Comparison of ENCODE assay signal across 9 mouse cellular contexts in the genomic region with DNA sequence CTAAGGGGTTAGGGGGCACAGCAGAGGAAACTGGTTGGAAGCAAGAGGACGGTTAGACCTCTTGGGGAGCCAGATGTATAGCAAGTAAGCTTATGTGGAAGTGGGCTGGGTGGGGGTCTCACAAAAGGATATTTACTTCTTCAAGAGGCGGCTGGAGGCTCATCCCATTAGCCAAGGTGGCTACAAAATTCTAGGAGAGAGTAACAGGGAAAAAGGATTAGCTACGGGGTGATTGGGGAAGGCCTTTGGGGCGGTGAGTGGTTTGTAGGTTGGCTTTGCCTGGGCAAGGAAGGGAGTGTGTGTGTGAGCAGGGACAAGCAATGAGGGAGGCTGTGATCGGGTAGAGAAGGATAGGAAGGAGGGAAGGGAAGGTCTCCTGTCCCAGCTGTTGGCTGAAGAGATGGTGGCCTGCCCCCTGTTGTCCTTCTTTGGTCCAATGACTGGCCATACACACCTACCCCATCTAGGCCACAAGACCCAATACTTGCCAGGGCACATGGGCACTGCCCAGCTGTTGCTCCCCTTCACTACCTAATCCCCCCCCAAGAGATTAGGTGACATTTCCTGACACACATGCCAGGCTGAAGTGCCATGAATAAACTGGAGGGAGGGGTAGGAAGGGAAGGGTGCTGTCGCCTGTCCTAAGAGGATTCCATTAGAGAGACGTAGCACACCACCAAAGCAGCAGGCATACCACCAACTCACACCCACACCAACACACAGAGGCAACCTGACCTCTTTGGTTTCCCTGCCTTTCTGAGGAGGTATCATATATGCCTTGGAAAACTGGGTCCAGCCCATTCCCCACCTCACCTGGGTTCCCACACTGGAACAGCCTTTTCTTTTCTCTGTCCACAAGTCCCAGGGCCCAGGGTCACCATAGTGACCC. TPM values are rescaled to one million over a fixed set of nuclear protein-coding genes. Genes with fewer than 3 reads are reported as not detected.
DNase-seq lines count a peak whose midpoint lies in the region; ATAC-seq and TF ChIP-seq lines count a peak whose summit lies in the region.
"Had no signal": no experiment of that assay in that cellular context is flagged by ENCODE, and none has a peak within 500 bp of the region (broad histone marks: within the 10 kb centered on the region; RNA-seq: fewer than 3 reads in every experiment).

No protein-coding gene starts in this region.

- DNase-seq in kidney, adult 18-20 months, result no peak
- no peak for DNase-seq in thymus, postnatal 36 days
- DNase-seq in left cerebral cortex, adult 18-20 months (ENCODE audit: low spot score in 2 of 2), result no peak
- DNase-seq in urinary bladder, postnatal 25 days (ENCODE audit: low spot score), result no peak
- DNase-seq: cerebellum, postnatal 25 days had no signal

- H3K4me2 ChIP-seq in kidney, embryonic 14.5 days (replicated peaks; ENCODE audit: low read depth, low read length), result peak overlapping the region; percentile 55
- H3K4me2 ChIP-seq in intestine, embryonic 16.5 days (ENCODE audit: low read depth, low read length), result peak overlapping the region; percentile 69; the same call in 1 of the 2 replicates
- H3K4me2 ChIP-seq in neural tube, embryonic 12.5 days (replicated peaks), result peak overlapping the region; percentile 71

- H3K36me3 ChIP-seq in kidney, embryonic 14.5 days (ENCODE audit: control insufficient read depth, insufficient read depth, low read length), result peaks cover 46% of the 10 kb centered on the region
- peaks cover 24% of the 10 kb centered on the region for H3K36me3 ChIP-seq in intestine, embryonic 16.5 days (ENCODE audit: control insufficient read depth, insufficient read depth, low read length)
- peaks cover 42% of the 10 kb centered on the region for H3K36me3 ChIP-seq in neural tube, embryonic 12.5 days

- peak overlapping the region; percentile 99; the same call in 1 of the 2 replicates for H3K9ac ChIP-seq in kidney, embryonic 14.5 days (ENCODE audit: low read depth, low read length)
- peak overlapping the region; percentile 43; the same call in 1 of the 2 replicates for H3K9ac ChIP-seq in intestine, embryonic 16.5 days (ENCODE audit: low read depth, low read length)
- peak overlapping the region; percentile 33; the same call in 1 of the 2 replicates for H3K9ac ChIP-seq in neural tube, embryonic 12.5 days

- 73% methylated on average over 7 of the region's 7 CpGs for WGBS in kidney, embryonic 14.5 days
- 70% methylated on average over 7 of the region's 7 CpGs for WGBS in intestine, embryonic 16.5 days
- WGBS in neural tube, embryonic 12.5 days, result 76% methylated on average over 7 of the region's 7 CpGs

- H3K4me1 ChIP-seq in kidney, embryonic 14.5 days (ENCODE audit: control insufficient read depth, insufficient read depth, low read length), result peaks cover 24% of the 10 kb centered on the region
- no peaks in the 10 kb centered on the region for H3K4me1 ChIP-seq in embryonic fibroblast, embryonic 13.5 days (ENCODE audit: control insufficient read depth, insufficient read depth, low read length)
- peaks cover 21% of the 10 kb centered on the region for H3K4me1 ChIP-seq in intestine, embryonic 16.5 days (ENCODE audit: control insufficient read depth, insufficient read depth, low read length)
- H3K4me1 ChIP-seq in neural tube, embryonic 12.5 days, result peaks cover 30% of the 10 kb centered on the region

- TF ChIP-seq CTCF in embryonic fibroblast, embryonic 13.5 days (IDR thresholded peaks at IDR 0.05; ENCODE audit: borderline replicate concordance, insufficient read depth, low read length), result no peak

- H3K4me3 ChIP-seq in kidney, embryonic 14.5 days (ENCODE audit: low read length), result peak overlapping the region; percentile 97
- peak overlapping the region; percentile 95; the same call in 1 of the 2 replicates for H3K4me3 ChIP-seq in embryonic fibroblast, embryonic 13.5 days (ENCODE audit: insufficient read depth, low read length)
- peak overlapping the region; percentile 91 for H3K4me3 ChIP-seq in intestine, embryonic 16.5 days (ENCODE audit: low read length)
- H3K4me3 ChIP-seq in neural tube, embryonic 12.5 days, result peak overlapping the region; percentile 88

- H3K9me3 ChIP-seq in kidney, embryonic 14.5 days (ENCODE audit: control insufficient read depth, low read length), result no peaks in the 10 kb centered on the region
- no peaks in the 10 kb centered on the region for H3K9me3 ChIP-seq in intestine, embryonic 16.5 days (ENCODE audit: control insufficient read depth, low read length)
- no peaks in the 10 kb centered on the region for H3K9me3 ChIP-seq in neural tube, embryonic 12.5 days

- H3K27ac ChIP-seq in kidney, embryonic 14.5 days (ENCODE audit: low read depth, low read length), result peak overlapping the region; percentile 24; the same call in 1 of the 2 replicates
- H3K27ac ChIP-seq in embryonic fibroblast, embryonic 13.5 days (ENCODE audit: insufficient read depth, low read length), result peak overlapping the region; percentile 15
- peak overlapping the region; percentile 18 for H3K27ac ChIP-seq in intestine, embryonic 16.5 days (ENCODE audit: low read length)
- no peak overlapping the region for H3K27ac ChIP-seq in neural tube, embryonic 12.5 days

- TF ChIP-seq POLR2A in embryonic fibroblast, embryonic 13.5 days (IDR thresholded peaks at IDR 0.05; ENCODE audit: low read depth, low read length), result no peak

- H3K27me3 ChIP-seq in kidney, embryonic 14.5 days (ENCODE audit: control insufficient read depth, insufficient read depth, low read length), result no peaks in the 10 kb centered on the region
- H3K27me3 ChIP-seq in intestine, embryonic 16.5 days (replicated peaks; ENCODE audit: control insufficient read depth, insufficient read depth, low read length), result no peaks in the 10 kb centered on the region
- no peaks in the 10 kb centered on the region for H3K27me3 ChIP-seq in neural tube, embryonic 12.5 days (replicated peaks)

- no peak for ATAC-seq in kidney, embryonic 14.5 days (ENCODE audit: low FRiP score, low TSS enrichment)
- ATAC-seq in intestine, embryonic 16.5 days, result no peak
- ATAC-seq in neural tube, embryonic 12.5 days (ENCODE audit: low FRiP score, low read depth), result no peak

RNA-seq across cellular contexts. Expression of gene Prmt1, which starts 2.2 kb away (rescaled TPM):
- 258 and 308 TPM in 2 replicates for polyA plus RNA-seq in kidney, embryonic 14.5 days (2014; fragmentation: Nextera tagmentation; extraction: Ambion mirVana)
- polyA plus RNA-seq in embryonic fibroblast, embryonic 13.5 days (2011; ENCODE audit: insufficient read length, low read depth, missing spikeins), result 403 and 439 TPM in 2 replicates
- polyA plus RNA-seq in intestine, embryonic 16.5 days (2015; fragmentation: Nextera tagmentation; extraction: Ambion mirVana), result 363 and 439 TPM in 2 replicates
- polyA plus RNA-seq in neural tube, embryonic 12.5 days (2016; fragmentation: Nextera tagmentation; extraction: Ambion mirVana), result 595 and 646 TPM in 2 replicates
- total RNA-seq in left cerebral cortex, adult 18-20 months (2021), result 100 to 1,000 TPM; 174 to 178 TPM

RNA-seq across cellular contexts. Expression of gene Cpt1c, which starts 9.5 kb away (rescaled TPM):
- polyA plus RNA-seq in kidney, embryonic 14.5 days (2014; fragmentation: Nextera tagmentation; extraction: Ambion mirVana), result 13.7 and 19.2 TPM in 2 replicates
- 68.9 and 82.5 TPM in 2 replicates for polyA plus RNA-seq in embryonic fibroblast, embryonic 13.5 days (2011; ENCODE audit: insufficient read length, low read depth, missing spikeins)
- polyA plus RNA-seq in intestine, embryonic 16.5 days (2015; fragmentation: Nextera tagmentation; extraction: Ambion mirVana), result 14.0 and 14.2 TPM in 2 replicates
- polyA plus RNA-seq in neural tube, embryonic 12.5 days (2016; fragmentation: Nextera tagmentation; extraction: Ambion mirVana), result 39.7 and 44.1 TPM in 2 replicates
- 10 to 100 TPM; 98.3 to 98.4 TPM for total RNA-seq in left cerebral cortex, adult 18-20 months (2021)

RNA-seq across cellular contexts. Expression of gene Irf3, which starts 13.3 kb away (rescaled TPM):
- polyA plus RNA-seq in kidney, embryonic 14.5 days (2014; fragmentation: Nextera tagmentation; extraction: Ambion mirVana), result 66.2 and 81.6 TPM in 2 replicates
- 62.2 and 75.1 TPM in 2 replicates for polyA plus RNA-seq in embryonic fibroblast, embryonic 13.5 days (2011; ENCODE audit: insufficient read length, low read depth, missing spikeins)
- 96.1 and 115 TPM in 2 replicates for polyA plus RNA-seq in intestine, embryonic 16.5 days (2015; fragmentation: Nextera tagmentation; extraction: Ambion mirVana)
- polyA plus RNA-seq in neural tube, embryonic 12.5 days (2016; fragmentation: Nextera tagmentation; extraction: Ambion mirVana), result 71.0 and 73.4 TPM in 2 replicates
- 10 to 100 TPM; 35.2 to 41.9 TPM for total RNA-seq in left cerebral cortex, adult 18-20 months (2021)

RNA-seq across cellular contexts. Expression of gene Bcl2l12, which starts 14.3 kb away (rescaled TPM):
- 54.9 and 71.1 TPM in 2 replicates for polyA plus RNA-seq in kidney, embryonic 14.5 days (2014; fragmentation: Nextera tagmentation; extraction: Ambion mirVana)
- polyA plus RNA-seq in embryonic fibroblast, embryonic 13.5 days (2011; ENCODE audit: insufficient read length, low read depth, missing spikeins), result 31.8 and 37.1 TPM in 2 replicates
- 33.0 and 36.9 TPM in 2 replicates for polyA plus RNA-seq in intestine, embryonic 16.5 days (2015; fragmentation: Nextera tagmentation; extraction: Ambion mirVana)
- polyA plus RNA-seq in neural tube, embryonic 12.5 days (2016; fragmentation: Nextera tagmentation; extraction: Ambion mirVana), result 41.1 and 42.9 TPM in 2 replicates
- 1 to 10 TPM; 2.8 to 3.8 TPM for total RNA-seq in left cerebral cortex, adult 18-20 months (2021)

RNA-seq across cellular contexts. Expression of gene Scaf1, which starts 32.0 kb away (rescaled TPM):
- 46.5 and 54.0 TPM in 2 replicates for polyA plus RNA-seq in kidney, embryonic 14.5 days (2014; fragmentation: Nextera tagmentation; extraction: Ambion mirVana)
- polyA plus RNA-seq in embryonic fibroblast, embryonic 13.5 days (2011; ENCODE audit: insufficient read length, low read depth, missing spikeins), result 75.4 and 79.8 TPM in 2 replicates
- 20.1 and 23.2 TPM in 2 replicates for polyA plus RNA-seq in intestine, embryonic 16.5 days (2015; fragmentation: Nextera tagmentation; extraction: Ambion mirVana)
- polyA plus RNA-seq in neural tube, embryonic 12.5 days (2016; fragmentation: Nextera tagmentation; extraction: Ambion mirVana), result 47.2 and 47.3 TPM in 2 replicates
- 100 to 1,000 TPM; 159 to 163 TPM for total RNA-seq in left cerebral cortex, adult 18-20 months (2021)

Comparison
In these comparisons a context has a peak if more than half of its experiments do, and no peak if none do; other contexts are left out.
1. H3K9ac ChIP-seq: peak in every context shown above with its lines; median percentile 99 in kidney, embryonic 14.5 days; 43 in intestine, embryonic 16.5 days; 33 in neural tube, embryonic 12.5 days.